Mouse (Mus musculus) left cerebral cortex, adult 2 months (tissue): ENCODE results near the gene Ttc41. TPM values are rescaled to one million over a fixed set of nuclear protein-coding genes. Genes with fewer than 3 reads are reported as not detected.

Experiments used
- DNase-seq, 2 experiments: peaks; one replicate each; pipeline ENCODE4 v3.0.0; 2021 to 2022; ENCODE audit warnings: low spot score in 2 of 2, mixed read lengths in 1 of 2; ENCODE audit errors: extremely low spot score in 1 of 2
- H3K27ac ChIP-seq: fragments of 200-600 bp; 2 replicates; pipeline ENCODE4 v1.8.1; 2022
- H3K4me3 ChIP-seq: fragments of 200-600 bp; 2 replicates; pipeline ENCODE4 v1.8.1; 2022
- CTCF ChIP-seq: fragments of 200-600 bp; IDR thresholded peaks from 2 replicates; pipeline ENCODE4 v1.8.1; 2022; ENCODE audit warnings: antibody characterized with exemption, mild to moderate bottlenecking, moderate library complexity
- intact Hi-C: fragments of 180-260 bp; cut with DNase I; formaldehyde crosslinking; loops from one replicate; pipeline ENCODE4 v1.15.1; 2025
- microRNA-seq, 2 experiments: library from miRNA; unstranded; fragments of <30 nt; microRNA quantifications; one replicate each; pipeline ENCODE4 v1.2.0; 2021
- total RNA-seq, 2 experiments: library from RNA; stranded (reverse); gene quantifications; 2 replicates each; pipeline ENCODE4 v1.2.3; 2021

Gene Ttc41
- total RNA-seq, 2 experiments from 2014 or later, result 1.4 to 1.5 TPM

DNA sequence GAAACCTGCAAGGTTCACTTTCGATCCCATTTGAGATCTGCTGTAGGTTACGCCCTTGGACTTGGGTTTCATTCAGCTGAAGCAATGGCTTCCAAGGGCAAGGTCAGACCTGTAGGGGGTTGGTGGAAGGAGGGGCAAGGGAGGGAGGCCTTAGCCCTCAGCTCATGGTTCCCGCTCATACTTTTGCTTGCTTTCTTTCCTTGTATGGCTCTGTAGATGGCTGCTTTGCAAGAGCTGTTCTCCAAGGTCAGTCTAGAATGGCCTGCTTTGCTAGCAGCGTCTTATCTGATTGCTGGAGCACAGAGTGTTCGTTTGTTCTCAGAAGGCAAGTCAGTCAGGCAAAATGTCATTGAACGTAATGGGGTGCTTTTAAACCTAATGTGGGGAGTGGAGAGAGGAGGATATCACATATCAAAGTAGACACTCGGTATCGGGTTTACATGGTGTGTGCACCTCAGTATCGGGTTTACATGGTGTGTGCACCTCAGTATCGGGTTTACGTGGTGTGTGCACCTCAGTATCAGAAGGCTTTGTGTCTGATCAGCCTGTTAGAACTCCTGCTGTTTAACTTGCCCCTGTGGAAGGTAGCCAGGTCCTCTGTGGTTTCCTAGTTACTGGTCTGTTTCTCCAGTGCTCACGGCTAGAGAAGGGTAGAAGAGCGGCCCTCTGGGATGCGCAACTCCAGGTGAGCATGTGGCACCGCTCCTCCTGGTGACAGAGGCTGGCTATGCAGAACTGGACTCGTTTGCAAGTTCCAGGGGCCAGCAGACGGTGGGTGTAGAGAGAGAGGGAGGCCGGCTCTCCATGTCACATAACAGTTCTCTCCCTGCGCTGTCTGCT lies 108.9 kb downstream of the Ttc41 start:
- Histone ChIP-seq H3K27ac (no peak overlapping the region), H3K4me3 (no peak overlapping the region)
- intact Hi-C loops, result no loop called here
- TF ChIP-seq CTCF, result no peak
- DNase-seq, result no peak

- intact Hi-C loops, result no loop called here
- no peak for TF ChIP-seq CTCF
Observed at GRCm38 (mm10) chr10:86815133-86815532, 109.5 kb downstream of the Ttc41 start.

GRCm38 (mm10) chr10:86819649-86820165 lies 114.1 kb downstream of the Ttc41 start:
- DNase-seq, result no peak
- intact Hi-C loops, result loop anchor here (2.0 to 5.0 kb wide), 2 partner anchors 41 to 112 kb away; partner anchors contain the start of genes Hsp90b1, Nt5dc3 and Ttc41
- peak overlapping the region; percentile 61 for H3K27ac ChIP-seq
- no peak overlapping the region for H3K4me3 ChIP-seq
- TF ChIP-seq CTCF, result no peak; the same call in 1 of the 2 replicates

More at GRCm38 (mm10) chr10:86815133-86815532, 109.5 kb downstream of the Ttc41 start:
- no peak overlapping the region for H3K27ac ChIP-seq
- no peak for DNase-seq
- H3K4me3 ChIP-seq, result no peak overlapping the region

- no peak for DNase-seq
- H3K27ac ChIP-seq, result no peak overlapping the region
Observed at GRCm38 (mm10) chr10:86821014-86821413, 115.4 kb downstream of the Ttc41 start.

DNA sequence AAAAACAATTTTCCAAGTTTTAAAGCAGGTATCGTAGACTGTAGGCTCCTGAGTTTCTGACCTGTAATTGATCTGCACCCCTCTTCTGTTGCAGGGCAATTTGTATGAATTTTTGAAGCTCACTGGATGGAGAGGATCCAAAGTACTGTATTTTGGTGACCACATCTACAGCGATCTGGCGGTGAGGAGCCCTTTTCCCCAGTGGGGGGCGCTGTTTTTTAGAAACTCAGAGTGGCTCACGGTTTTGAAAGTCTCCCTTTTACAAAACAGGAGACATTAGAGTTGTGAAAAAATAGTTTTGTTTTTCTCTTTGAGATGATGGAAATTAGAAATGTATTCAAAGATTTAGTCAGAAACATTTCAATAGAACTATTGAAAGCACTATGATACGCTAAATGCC lies 118.5 kb downstream of the Ttc41 start:
- Histone ChIP-seq H3K27ac (no peak overlapping the region), H3K4me3 (no peak overlapping the region)
- intact Hi-C loops, result loop anchor here (5.0 kb wide), 1 partner anchor 117 kb away; the partner anchor contains the start of genes Hsp90b1 and Ttc41
- DNase-seq, result no peak
- peak; percentile 37 for TF ChIP-seq CTCF

More at GRCm38 (mm10) chr10:86821014-86821413, 115.4 kb downstream of the Ttc41 start:
- intact Hi-C loops, result loop anchor here (5.0 kb wide), 1 partner anchor 114 kb away; the partner anchor contains the start of genes Hsp90b1 and Ttc41
- no peak for TF ChIP-seq CTCF
- H3K4me3 ChIP-seq, result no peak overlapping the region

DNA sequence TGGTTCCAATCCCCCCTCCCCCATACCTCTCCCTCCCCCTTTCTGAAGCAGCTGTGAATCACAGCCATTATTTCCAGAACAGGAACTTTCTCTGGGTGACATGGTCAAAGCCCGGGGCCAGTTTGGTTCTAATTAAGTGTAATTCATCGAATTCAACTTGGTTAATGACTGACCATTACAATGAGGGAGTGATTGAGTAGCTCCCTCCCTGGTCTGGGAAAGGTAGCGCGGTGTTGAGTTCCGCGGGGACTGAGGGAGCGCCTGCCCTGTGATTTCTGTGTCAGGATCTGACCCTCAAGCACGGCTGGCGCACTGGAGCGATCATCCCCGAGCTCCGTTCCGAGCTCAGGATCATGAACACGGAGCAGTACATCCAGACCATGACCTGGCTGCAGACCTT lies 119.3 kb downstream of the Ttc41 start:
- no peak for TF ChIP-seq CTCF
- no peak overlapping the region for H3K4me3 ChIP-seq
- no peak overlapping the region for H3K27ac ChIP-seq
- no peak for DNase-seq
- intact Hi-C loops, result loop anchor here (5.0 kb wide), 1 partner anchor 118 kb away; the partner anchor contains the start of genes Hsp90b1 and Ttc41

GRCm38 (mm10) chr10:86825871-86826522 lies 120.4 kb downstream of the Ttc41 start:
- TF ChIP-seq CTCF, result no peak
- H3K27ac ChIP-seq, result no peak overlapping the region
- no peak for DNase-seq
- H3K4me3 ChIP-seq, result no peak overlapping the region
- intact Hi-C loops, result no loop called here

Small RNA genes lying within 50 kb of the gene (microRNA-seq; reads per million reads assigned to microRNA genes)
- gene Gm25745, result 0.48 to 0.73 reads per million in 2 experiments

Other genes starting within 250 kb of the Ttc41 start
- gene Syn3, start 206.9 kb upstream of the Ttc41 start, total RNA-seq, result 10 to 100 TPM; 29.9 to 30.8 TPM
- gene Hsp90b1, start 302 bp upstream of the Ttc41 start, total RNA-seq, result 100 to 1,000 TPM; 328 to 352 TPM
- gene Gm49358, start 58.2 kb downstream of the Ttc41 start, total RNA-seq, result 10 to 100 TPM; 19.1 to 24.5 TPM
- gene Nt5dc3, start 73.2 kb downstream of the Ttc41 start, total RNA-seq, result 10 to 100 TPM; 83.9 to 93.6 TPM